Comparison of ENCODE assay signal across 8 mouse cellular contexts in genomic region chr8:10945939-10946740, GRCm38 (mm10).
DNase-seq lines count a peak whose midpoint lies in the region; ATAC-seq lines count a peak whose summit lies in the region.

No protein-coding gene starts in this region.

- peaks cover 5% of the 10 kb centered on the region; the same call in 1 of the 2 replicates for H3K4me1 ChIP-seq in hindbrain, embryonic 11.5 days (replicated peaks; ENCODE audit: control insufficient read depth, insufficient read depth, low read length)

- DNase-seq in MEL-GATA-1-ER (ENCODE audit: extremely low read depth, low read depth) = peak; percentile 99
- peak; percentile 65 to 69 for DNase-seq in cerebellum, postnatal 10 days
- peak; percentile 78 to 82 for DNase-seq in frontal cortex, postnatal 10 days (ENCODE audit: low spot score in 2 of 2)
- peak; percentile 71 for DNase-seq in hindbrain, embryonic 11.5 days (ENCODE audit: low spot score)
- peak; percentile 64 to 72 for DNase-seq in layer of hippocampus, postnatal 36 days
- peak; percentile 98 for DNase-seq in lung, postnatal 25 days (ENCODE audit: low spot score)
- DNase-seq in ovary, postnatal 36 days (ENCODE audit: low spot score) = peak; percentile 94
- peak; percentile 83 to 84 for DNase-seq in thymus, postnatal 36 days

- WGBS in hindbrain, embryonic 11.5 days = 6% methylated on average over 23 of the region's 23 CpGs

- H3K27ac ChIP-seq in hindbrain, embryonic 11.5 days (ENCODE audit: low read depth, low read length) = peak overlapping the region; percentile 42; the same call in 1 of the 2 replicates

- H3K36me3 ChIP-seq in hindbrain, embryonic 11.5 days (ENCODE audit: control insufficient read depth, insufficient read depth, low read length) = no peaks in the 10 kb centered on the region

- no peak overlapping the region for H3K4me3 ChIP-seq in hindbrain, embryonic 11.5 days (ENCODE audit: low read depth, low read length)

- H3K4me2 ChIP-seq in hindbrain, embryonic 11.5 days (replicated peaks; ENCODE audit: low read depth, low read length) = peak overlapping the region; percentile 25

- peak; percentile 78 for ATAC-seq in hindbrain, embryonic 11.5 days (ENCODE audit: low FRiP score)

- H3K9ac ChIP-seq in hindbrain, embryonic 11.5 days (ENCODE audit: low read depth, low read length) = peak overlapping the region; percentile 24

- H3K27me3 ChIP-seq in hindbrain, embryonic 11.5 days (ENCODE audit: control insufficient read depth, insufficient read depth, low read length) = peaks cover 6% of the 10 kb centered on the region; the same call in 1 of the 2 replicates

- no peaks in the 10 kb centered on the region for H3K9me3 ChIP-seq in hindbrain, embryonic 11.5 days (ENCODE audit: control insufficient read depth, low read length)
